Mouse (Mus musculus) hindbrain, embryonic 14.5 days (tissue): ENCODE results near the gene Rbbp4. TPM values are rescaled to one million over a fixed set of nuclear protein-coding genes. Genes with fewer than 3 reads are reported as not detected.
A peak's percentile ranks its signal among the peaks of the same experiment; 100 is the strongest.

Experiments used
- ATAC-seq: fragments of 200-750 bp; cut with Nextera tagmentation; 2 replicates; pipeline ENCODE4 v1.8.0; 2017; ENCODE audit warnings: moderate number of reproducible peaks, mild to moderate bottlenecking, moderate TSS enrichment, moderate library complexity; ENCODE audit not compliant: low FRiP score
- DNase-seq: peaks from one replicate; pipeline ENCODE4 v3.0.0-alpha.2; 2015; ENCODE audit warnings: low spot score
- H3K27ac ChIP-seq: fragments of 300-500 bp; sonication (generic); 2 replicates; pipeline ENCODE4 v1.5.1; 2014; ENCODE audit warnings: mild to moderate bottlenecking, moderate library complexity
- H3K27me3 ChIP-seq: fragments of 300-500 bp; sonication (generic); 2 replicates; pipeline ENCODE4 v1.6.1; 2014; ENCODE audit warnings: mild to moderate bottlenecking, low read length, mixed read lengths; ENCODE audit not compliant: control insufficient read depth, insufficient read depth
- H3K36me3 ChIP-seq: fragments of 300-500 bp; sonication (generic); replicated peaks from 2 replicates; pipeline ENCODE4 v1.6.1; 2014; ENCODE audit not compliant: control insufficient read depth, insufficient read depth
- H3K4me1 ChIP-seq: fragments of 300-500 bp; sonication (generic); replicated peaks from 2 replicates; pipeline ENCODE4 v1.6.1; 2014; ENCODE audit warnings: antibody characterized with exemption, low read length, mixed read lengths; ENCODE audit not compliant: control insufficient read depth, insufficient read depth
- H3K4me2 ChIP-seq: fragments of 300-500 bp; sonication (generic); replicated peaks from 2 replicates; pipeline ENCODE4 v1.6.1; 2014; ENCODE audit warnings: mild to moderate bottlenecking, moderate library complexity
- H3K4me3 ChIP-seq: fragments of 300-500 bp; sonication (generic); replicated peaks from 2 replicates; pipeline ENCODE4 v1.5.1; 2014; ENCODE audit warnings: mild to moderate bottlenecking, low read length
- H3K9ac ChIP-seq: fragments of 300-500 bp; sonication (generic); 2 replicates; pipeline ENCODE4 v1.6.1; 2014
- H3K9me3 ChIP-seq: fragments of 300-500 bp; sonication (generic); 2 replicates; pipeline ENCODE4 v1.6.1; 2016; ENCODE audit warnings: low read length; ENCODE audit not compliant: control insufficient read depth
- WGBS: fragments of 180-500 bp; shearing (Covaris S2); extraction: QIAGEN DNeasy Blood & Tissue Kit; methylation state at CpG from one replicate; pipeline ENCODE4 v1.1.7; 2014; 5-methylcytosine and 5-hydroxymethylcytosine counted together
- polyA plus RNA-seq: library from polyadenylated mRNA; unstranded; fragments of >200 nt; fragmentation: Nextera tagmentation; extraction: Ambion mirVana; gene quantifications from 2 replicates; pipeline ENCODE4 v1.2.1, GENCODE M21; 2014

Gene Rbbp4
- polyA plus RNA-seq, 1 experiment from 2014 or later: 251 TPM

DNA sequence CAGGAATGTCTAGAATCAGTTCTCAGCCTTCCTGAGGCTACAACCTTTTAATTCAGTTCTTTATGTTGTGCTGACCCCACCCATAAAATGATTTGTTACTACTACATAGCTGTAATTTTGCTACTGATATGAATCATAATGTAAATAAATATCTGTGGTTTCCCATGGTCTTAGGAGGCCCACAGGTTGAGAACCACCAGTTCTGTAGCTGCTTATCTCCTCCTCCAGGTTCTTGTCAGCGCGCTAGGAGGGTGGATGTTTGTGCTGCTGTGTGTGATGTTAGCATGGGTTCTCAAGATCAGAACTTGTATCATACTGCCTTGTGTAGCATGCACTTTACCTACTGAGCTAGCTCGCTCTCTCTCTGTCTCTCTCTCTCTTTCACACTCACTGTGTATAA lies 4.6 kb upstream of the Rbbp4 start:
- Histone ChIP-seq H3K27ac (no peak overlapping the region), H3K4me2 (no peak overlapping the region), H3K9me3 (no peaks in the 10 kb centered on the region), H3K27me3 (no peaks in the 10 kb centered on the region), H3K9ac (no peak overlapping the region), H3K4me1 (no peaks in the 10 kb centered on the region), H3K36me3 (peaks cover 34% of the 10 kb centered on the region), H3K4me3 (no peak overlapping the region)
- DNase-seq (no peak), ATAC-seq (no peak)
- WGBS: 96% methylated on average over 3 of the region's 3 CpGs

DNA sequence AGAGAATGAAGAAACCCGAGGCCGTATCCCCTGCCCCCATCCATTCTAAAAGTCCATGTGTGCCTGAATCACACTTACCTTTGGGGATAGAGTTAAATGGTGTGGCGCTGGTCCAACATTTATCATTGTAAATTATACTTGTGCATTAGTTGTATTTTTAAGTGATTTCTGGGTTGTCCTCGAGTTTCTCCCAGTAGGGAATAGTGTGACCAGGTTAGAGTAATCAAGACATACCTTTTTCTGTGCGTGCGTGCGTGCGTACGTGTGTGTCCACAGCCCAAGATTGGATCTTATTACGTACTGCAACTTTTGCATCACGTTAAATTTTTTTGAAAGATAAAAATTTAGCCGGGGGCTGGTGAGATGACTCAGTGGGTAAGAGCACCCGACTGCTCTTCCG lies 1.1 kb upstream of the Rbbp4 start:
- H3K4me3 ChIP-seq: peak overlapping the region; percentile 98
- ATAC-seq (no peak), DNase-seq (no peak)
- peak overlapping the region; percentile 78 for H3K9ac ChIP-seq
- H3K27ac ChIP-seq: peak overlapping the region; percentile 99
- WGBS: 55% methylated on average over 14 of the region's 14 CpGs
- H3K36me3 ChIP-seq: peaks cover 19% of the 10 kb centered on the region; the same call in 1 of the 2 replicates
- peak overlapping the region; percentile 91 for H3K4me2 ChIP-seq
- peaks cover 27% of the 10 kb centered on the region for H3K4me1 ChIP-seq
- H3K9me3 ChIP-seq: no peaks in the 10 kb centered on the region
- no peaks in the 10 kb centered on the region for H3K27me3 ChIP-seq

DNA sequence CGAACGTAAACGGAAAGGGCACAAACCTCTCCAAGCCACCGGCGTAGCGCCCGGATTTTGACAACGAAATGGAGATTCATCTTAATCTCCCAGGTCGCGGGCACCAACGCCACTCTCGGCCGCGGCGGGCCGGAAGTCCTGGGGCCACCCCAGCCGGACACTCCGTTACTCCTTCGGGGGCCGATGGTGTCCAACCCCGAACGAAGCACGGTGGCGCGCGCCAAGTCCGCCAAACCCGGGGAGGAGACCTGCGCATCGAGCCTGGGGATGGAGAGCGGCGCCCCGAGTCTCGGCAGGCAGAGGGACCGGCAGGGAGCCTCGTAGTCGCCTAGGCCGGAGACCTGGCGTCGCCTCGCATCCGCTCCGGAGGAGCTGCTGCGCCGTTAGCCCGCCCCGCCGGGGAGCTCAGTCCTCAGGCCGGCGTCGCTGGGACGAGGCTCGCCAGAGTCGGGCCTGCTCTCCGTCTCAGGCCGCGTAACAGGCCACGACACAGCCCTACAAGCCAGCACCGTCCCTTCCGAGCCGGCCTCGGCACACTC lies 424 bp downstream of the Rbbp4 start:
- peaks cover 32% of the 10 kb centered on the region for H3K4me1 ChIP-seq
- ATAC-seq: no peak
- H3K9me3 ChIP-seq: no peaks in the 10 kb centered on the region
- no peak for DNase-seq
- H3K27ac ChIP-seq: peak overlapping the region; percentile 98
- peaks cover 30% of the 10 kb centered on the region for H3K36me3 ChIP-seq
- peak overlapping the region; percentile 98 for H3K4me3 ChIP-seq
- no peaks in the 10 kb centered on the region for H3K27me3 ChIP-seq
- H3K9ac ChIP-seq: peak overlapping the region; percentile 96
- H3K4me2 ChIP-seq: peak overlapping the region; percentile 80
- WGBS: under 1% methylated on average over 41 of the region's 62 CpGs

DNA sequence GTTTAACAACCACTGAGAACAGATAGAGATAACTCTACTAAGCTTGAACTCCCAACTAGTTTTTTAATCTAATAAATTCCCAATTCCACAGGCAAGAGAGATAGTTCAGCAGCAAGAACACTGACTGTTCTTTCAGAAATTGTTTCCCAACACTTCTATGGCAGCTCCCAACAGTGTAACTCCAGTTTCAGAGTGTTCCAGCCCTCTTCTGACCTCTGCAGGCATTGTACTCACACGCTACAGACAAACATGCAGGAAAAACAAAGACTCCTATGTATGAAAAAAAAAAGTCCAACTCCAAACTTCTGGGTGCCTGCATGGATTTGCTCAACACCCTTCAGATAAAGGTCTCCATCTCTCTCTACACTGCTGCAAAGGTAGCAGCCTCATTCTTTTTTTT lies 2.3 kb downstream of the Rbbp4 start:
- peak overlapping the region; percentile 80 for H3K4me2 ChIP-seq
- peak overlapping the region; percentile 98; the same call in 1 of the 2 replicates for H3K4me3 ChIP-seq
- H3K9ac ChIP-seq: no peak overlapping the region; the same call in 1 of the 2 replicates
- WGBS: 26% methylated on average over 1 of the region's 1 CpGs
- H3K36me3 ChIP-seq: peaks cover 49% of the 10 kb centered on the region
- DNase-seq: no peak
- H3K4me1 ChIP-seq: peaks cover 32% of the 10 kb centered on the region
- H3K27me3 ChIP-seq: no peaks in the 10 kb centered on the region
- no peaks in the 10 kb centered on the region for H3K9me3 ChIP-seq
- H3K27ac ChIP-seq: no peak overlapping the region
- no peak for ATAC-seq

DNA sequence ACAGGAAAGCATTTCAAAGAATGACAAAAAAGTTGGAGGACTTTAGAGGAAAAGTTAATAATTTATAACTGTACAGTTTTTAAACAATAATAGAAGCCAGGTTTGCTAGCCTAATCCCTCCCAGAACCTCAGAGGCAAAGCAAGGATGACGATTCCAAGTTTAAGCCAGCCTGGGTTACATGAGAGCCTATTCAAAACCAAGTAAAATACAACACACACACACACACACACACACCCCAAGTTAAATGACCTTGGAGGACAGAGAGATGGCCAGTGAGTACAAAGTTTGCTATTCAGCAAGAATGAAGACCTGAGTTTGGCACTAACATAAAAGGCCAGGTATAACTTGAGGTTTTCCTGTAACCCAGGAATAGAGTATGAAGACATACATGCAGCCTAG lies 9.0 kb downstream of the Rbbp4 start:
- H3K27ac ChIP-seq: no peak overlapping the region
- peaks cover 85% of the 10 kb centered on the region for H3K36me3 ChIP-seq
- no peak for DNase-seq
- no peak overlapping the region for H3K4me3 ChIP-seq
- no peaks in the 10 kb centered on the region for H3K27me3 ChIP-seq
- no peak overlapping the region for H3K9ac ChIP-seq
- H3K4me2 ChIP-seq: no peak overlapping the region
- no peaks in the 10 kb centered on the region for H3K9me3 ChIP-seq
- no peak for ATAC-seq
- H3K4me1 ChIP-seq: peaks cover 4% of the 10 kb centered on the region; the same call in 1 of the 2 replicates
- 82% methylated on average over 1 of the region's 1 CpGs for WGBS

DNA sequence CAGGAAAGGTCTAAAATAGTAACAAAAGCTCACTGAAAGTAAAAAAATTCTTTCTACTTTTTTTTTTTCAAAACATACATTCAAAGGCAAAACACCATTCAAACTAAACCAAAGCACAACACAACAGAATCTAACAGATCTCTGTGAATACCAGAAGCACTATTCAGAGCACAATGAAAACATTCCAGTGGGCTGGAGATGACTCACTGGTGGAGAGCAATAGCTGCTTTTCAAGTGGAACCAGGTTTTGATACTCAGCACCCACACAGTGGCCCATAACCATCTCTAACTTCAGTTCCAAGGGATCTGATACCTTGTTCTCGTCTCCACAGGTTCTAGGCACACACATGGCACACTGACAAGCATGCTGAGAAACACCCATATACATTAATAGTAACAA lies 10.4 kb downstream of the Rbbp4 start:
- Histone ChIP-seq H3K4me3 (no peak overlapping the region), H3K4me1 (no peaks in the 10 kb centered on the region), H3K27ac (no peak overlapping the region), H3K36me3 (peaks cover 87% of the 10 kb centered on the region), H3K27me3 (no peaks in the 10 kb centered on the region), H3K4me2 (no peak overlapping the region), H3K9me3 (no peaks in the 10 kb centered on the region), H3K9ac (no peak overlapping the region)
- ATAC-seq (no peak), DNase-seq (no peak)
- WGBS: 85% methylated on average over 1 of the region's 1 CpGs

DNA sequence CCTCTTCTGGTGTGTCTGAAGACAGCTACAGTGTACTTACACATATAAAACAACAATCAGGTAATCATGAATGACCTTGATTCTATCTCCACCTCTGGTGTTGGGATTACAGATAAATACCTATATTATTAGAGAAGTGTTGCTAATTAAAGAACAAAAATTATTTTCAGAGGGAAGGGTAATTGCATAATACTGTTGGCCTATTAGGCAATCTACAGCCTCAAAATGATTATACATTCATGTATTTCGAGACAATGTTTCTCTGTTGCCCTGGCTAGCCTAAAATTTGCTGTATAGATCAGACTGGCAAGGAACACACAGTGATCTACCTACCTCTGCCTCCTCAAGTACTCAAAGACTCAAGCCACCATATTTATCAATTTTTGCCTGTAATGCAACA lies 11.7 kb downstream of the Rbbp4 start:
- Histone ChIP-seq H3K9me3 (no peaks in the 10 kb centered on the region), H3K4me3 (no peak overlapping the region), H3K36me3 (peaks cover 84% of the 10 kb centered on the region), H3K4me1 (no peaks in the 10 kb centered on the region), H3K27me3 (no peaks in the 10 kb centered on the region), H3K4me2 (no peak overlapping the region), H3K27ac (no peak overlapping the region), H3K9ac (no peak overlapping the region)
- ATAC-seq: no peak
- no peak for DNase-seq
- 97% methylated on average over 1 of the region's 1 CpGs for WGBS

DNA sequence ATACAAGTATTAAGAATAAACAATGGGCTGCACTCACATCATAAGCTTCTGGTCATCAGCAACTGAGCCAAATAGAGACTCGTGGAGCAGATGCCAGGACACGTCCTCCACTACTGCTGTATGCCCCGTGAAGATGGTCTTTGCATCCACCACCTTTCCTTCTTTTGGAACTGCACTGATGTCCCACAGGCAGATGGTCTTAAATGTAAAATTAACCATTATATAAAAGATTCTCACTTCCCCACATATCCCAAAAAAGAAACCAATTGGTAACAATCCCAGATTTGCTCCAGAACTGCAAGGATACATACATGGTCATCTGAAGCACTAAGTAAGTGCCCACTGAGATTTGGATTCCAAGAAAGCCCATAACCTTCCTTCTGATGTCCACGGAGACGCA lies 13.1 kb downstream of the Rbbp4 start:
- H3K36me3 ChIP-seq: peaks cover 84% of the 10 kb centered on the region
- DNase-seq: no peak

DNA sequence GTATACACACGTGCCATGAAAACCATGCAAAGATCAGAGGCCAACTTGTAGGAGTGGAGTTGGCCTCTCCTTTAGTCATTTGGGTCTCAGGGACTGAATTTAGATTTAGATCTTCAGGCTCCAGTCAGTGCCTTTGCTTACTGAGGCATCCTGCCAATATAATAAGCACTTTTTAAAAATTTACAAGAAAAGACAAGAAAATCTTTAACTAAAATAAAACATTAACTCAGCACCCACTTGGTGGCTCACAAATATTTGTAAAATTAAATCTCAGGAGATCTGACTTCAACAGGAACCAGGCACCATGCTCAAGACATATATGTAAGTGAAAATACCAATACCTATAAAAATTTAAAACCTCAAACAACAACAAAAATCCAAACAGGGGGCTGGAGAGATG lies 14.3 kb downstream of the Rbbp4 start:
- H3K4me2 ChIP-seq: no peak overlapping the region
- WGBS: 95% methylated on average over 1 of the region's 1 CpGs
- no peak overlapping the region for H3K4me3 ChIP-seq
- no peak for DNase-seq
- H3K27me3 ChIP-seq: no peaks in the 10 kb centered on the region
- H3K9ac ChIP-seq: no peak overlapping the region
- no peaks in the 10 kb centered on the region for H3K4me1 ChIP-seq
- no peak for ATAC-seq
- H3K36me3 ChIP-seq: peaks cover 84% of the 10 kb centered on the region
- no peaks in the 10 kb centered on the region for H3K9me3 ChIP-seq
- H3K27ac ChIP-seq: no peak overlapping the region

More for the DNA sequence above, 13.1 kb downstream of the Rbbp4 start:
- H3K27ac ChIP-seq: no peak overlapping the region
- 93% methylated on average over 5 of the region's 5 CpGs for WGBS
- no peaks in the 10 kb centered on the region for H3K9me3 ChIP-seq
- H3K4me2 ChIP-seq: no peak overlapping the region
- H3K4me3 ChIP-seq: no peak overlapping the region
- H3K9ac ChIP-seq: no peak overlapping the region
- no peak for ATAC-seq
- H3K27me3 ChIP-seq: no peaks in the 10 kb centered on the region
- no peaks in the 10 kb centered on the region for H3K4me1 ChIP-seq

DNA sequence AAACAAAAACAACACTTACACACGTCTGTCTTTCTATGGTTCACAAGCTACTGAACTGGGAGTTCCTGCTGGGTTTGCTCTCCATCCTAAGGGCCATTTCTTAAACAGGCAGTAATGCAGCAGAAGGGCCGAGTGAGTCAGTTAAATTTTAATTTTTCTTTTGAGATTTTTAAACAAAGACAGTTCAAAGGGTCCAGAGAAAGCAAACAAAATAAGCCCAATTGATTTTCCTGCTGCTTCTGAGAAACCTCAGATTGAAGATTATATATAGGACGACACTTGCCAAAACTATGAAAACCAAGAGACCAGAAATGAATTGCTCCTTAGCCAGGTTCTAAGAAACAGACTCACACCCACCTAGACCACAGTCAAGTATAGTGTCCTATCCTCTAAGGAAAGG lies 21.3 kb downstream of the Rbbp4 start:
- DNase-seq (no peak), ATAC-seq (no peak)
- Histone ChIP-seq H3K27me3 (no peaks in the 10 kb centered on the region), H3K36me3 (peaks cover 86% of the 10 kb centered on the region), H3K4me2 (no peak overlapping the region), H3K4me1 (no peaks in the 10 kb centered on the region), H3K27ac (no peak overlapping the region), H3K9ac (no peak overlapping the region), H3K4me3 (no peak overlapping the region), H3K9me3 (no peaks in the 10 kb centered on the region)
- WGBS: 86% methylated on average over 3 of the region's 3 CpGs
